Mouse (Mus musculus): ENCODE results near the gene Stradb. TPM values are rescaled to one million over a fixed set of nuclear protein-coding genes. Genes with fewer than 3 reads are reported as not detected.

The Stradb gene
- total and polyA plus RNA-seq, 2 experiments from 2014 or later, result 33.0 to 95.5 TPM

- no peak overlapping the region for H3K4me2 ChIP-seq (ENCODE audit: low read depth, low read length)
- no peak overlapping the region for H3K9ac ChIP-seq (replicated peaks; ENCODE audit: low read length)
- H3K36me3 ChIP-seq (ENCODE audit: insufficient read depth, low read length), result peaks cover 11% of the 10 kb centered on the region; the same call in 1 of the 2 replicates
- H3K4me3 ChIP-seq (ENCODE audit: low read length), result no peak overlapping the region
- no peaks in the 10 kb centered on the region for H3K9me3 ChIP-seq (ENCODE audit: low read length)
- no peak overlapping the region for H3K27ac ChIP-seq
- DNase-seq (ENCODE audit: low spot score) (no peak), ATAC-seq (no peak)
- H3K27me3 ChIP-seq (ENCODE audit: insufficient read depth, low read length), result no peaks in the 10 kb centered on the region
- no peak for TF ChIP-seq CTCF (IDR thresholded peaks at IDR 0.05; ENCODE audit: low read depth)
- no peaks in the 10 kb centered on the region; the same call in 1 of the 2 replicates for H3K4me1 ChIP-seq (ENCODE audit: insufficient read depth, low read length)
- 86% methylated on average over 9 of the region's 9 CpGs for WGBS
Observed at GRCm38 (mm10) chr1:58946718-58947117, 26.6 kb upstream of the Stradb start.

GRCm38 (mm10) chr1:58949561-58950106 lies 23.7 kb upstream of the Stradb start:
- no peaks in the 10 kb centered on the region for H3K9me3 ChIP-seq (ENCODE audit: low read length)
- no peak overlapping the region for H3K27ac ChIP-seq
- ATAC-seq (no peak), DNase-seq (ENCODE audit: low spot score) (no peak)
- H3K4me2 ChIP-seq (ENCODE audit: low read depth, low read length), result no peak overlapping the region
- 93% methylated on average over 6 of the region's 6 CpGs for WGBS
- H3K9ac ChIP-seq (replicated peaks; ENCODE audit: low read length), result no peak overlapping the region
- no peak overlapping the region for H3K4me3 ChIP-seq (ENCODE audit: low read length)
- peaks cover 10% of the 10 kb centered on the region; the same call in 1 of the 2 replicates for H3K36me3 ChIP-seq (ENCODE audit: insufficient read depth, low read length)
- TF ChIP-seq CTCF (IDR thresholded peaks at IDR 0.05; ENCODE audit: low read depth), result no peak
- H3K4me1 ChIP-seq (ENCODE audit: insufficient read depth, low read length), result no peaks in the 10 kb centered on the region; the same call in 1 of the 2 replicates
- H3K27me3 ChIP-seq (ENCODE audit: insufficient read depth, low read length), result no peaks in the 10 kb centered on the region

GRCm38 (mm10) chr1:58950899-58951648 lies 22.2 kb upstream of the Stradb start:
- Histone ChIP-seq H3K9me3 (ENCODE audit: low read length) (no peaks in the 10 kb centered on the region), H3K27ac (no peak overlapping the region), H3K4me3 (ENCODE audit: low read length) (no peak overlapping the region), H3K4me2 (ENCODE audit: low read depth, low read length) (no peak overlapping the region), H3K27me3 (ENCODE audit: insufficient read depth, low read length) (no peaks in the 10 kb centered on the region), H3K36me3 (ENCODE audit: insufficient read depth, low read length) (peaks cover under 1% of the 10 kb centered on the region; the same call in 1 of the 2 replicates), H3K4me1 (ENCODE audit: insufficient read depth, low read length) (no peaks in the 10 kb centered on the region; the same call in 1 of the 2 replicates), H3K9ac (replicated peaks; ENCODE audit: low read length) (no peak overlapping the region)
- WGBS, result 51% methylated on average over 8 of the region's 8 CpGs
- no peak for ATAC-seq
- no peak for DNase-seq (ENCODE audit: low spot score)
- no peak for TF ChIP-seq CTCF (IDR thresholded peaks at IDR 0.05; ENCODE audit: low read depth)

GRCm38 (mm10) chr1:58951841-58952240 lies 21.5 kb upstream of the Stradb start:
- no peak overlapping the region for H3K4me2 ChIP-seq (ENCODE audit: low read depth, low read length)
- no peaks in the 10 kb centered on the region for H3K36me3 ChIP-seq (ENCODE audit: insufficient read depth, low read length)
- H3K27me3 ChIP-seq (ENCODE audit: insufficient read depth, low read length), result no peaks in the 10 kb centered on the region
- H3K9ac ChIP-seq (replicated peaks; ENCODE audit: low read length), result no peak overlapping the region
- TF ChIP-seq CTCF (IDR thresholded peaks at IDR 0.05; ENCODE audit: low read depth), result no peak
- ATAC-seq, result no peak
- H3K9me3 ChIP-seq (ENCODE audit: low read length), result no peaks in the 10 kb centered on the region
- no peak overlapping the region for H3K27ac ChIP-seq
- no peak overlapping the region for H3K4me3 ChIP-seq (ENCODE audit: low read length)
- H3K4me1 ChIP-seq (ENCODE audit: insufficient read depth, low read length), result no peaks in the 10 kb centered on the region; the same call in 1 of the 2 replicates
- no peak for DNase-seq (ENCODE audit: low spot score)
- WGBS, result 78% methylated on average over 4 of the region's 4 CpGs

- Histone ChIP-seq H3K36me3 (ENCODE audit: insufficient read depth, low read length) (no peaks in the 10 kb centered on the region), H3K27ac (no peak overlapping the region), H3K9ac (replicated peaks; ENCODE audit: low read length) (no peak overlapping the region), H3K9me3 (ENCODE audit: low read length) (no peaks in the 10 kb centered on the region), H3K4me1 (ENCODE audit: insufficient read depth, low read length) (no peaks in the 10 kb centered on the region; the same call in 1 of the 2 replicates), H3K4me3 (ENCODE audit: low read length) (no peak overlapping the region), H3K4me2 (ENCODE audit: low read depth, low read length) (no peak overlapping the region), H3K27me3 (ENCODE audit: insufficient read depth, low read length) (no peaks in the 10 kb centered on the region)
- DNase-seq (ENCODE audit: low spot score) (peak; percentile 18), ATAC-seq (no peak)
- TF ChIP-seq CTCF (IDR thresholded peaks at IDR 0.05; ENCODE audit: low read depth), result no peak
- WGBS, result 80% methylated on average over 5 of the region's 5 CpGs
Observed at GRCm38 (mm10) chr1:58952526-58952925, 20.8 kb upstream of the Stradb start.

- H3K4me3 ChIP-seq (ENCODE audit: low read length), result no peak overlapping the region
- no peak for DNase-seq (ENCODE audit: low spot score)
- 70% methylated on average over 4 of the region's 4 CpGs for WGBS
- H3K27me3 ChIP-seq (ENCODE audit: insufficient read depth, low read length), result no peaks in the 10 kb centered on the region
- H3K9ac ChIP-seq (replicated peaks; ENCODE audit: low read length), result no peak overlapping the region
- H3K9me3 ChIP-seq (ENCODE audit: low read length), result no peaks in the 10 kb centered on the region
- TF ChIP-seq CTCF (IDR thresholded peaks at IDR 0.05; ENCODE audit: low read depth), result no peak
- no peak overlapping the region for H3K4me2 ChIP-seq (ENCODE audit: low read depth, low read length)
- no peaks in the 10 kb centered on the region for H3K36me3 ChIP-seq (ENCODE audit: insufficient read depth, low read length)
- no peak for ATAC-seq
- H3K4me1 ChIP-seq (ENCODE audit: insufficient read depth, low read length), result no peaks in the 10 kb centered on the region; the same call in 1 of the 2 replicates
- H3K27ac ChIP-seq, result no peak overlapping the region
Observed at GRCm38 (mm10) chr1:58952997-58953396, 20.3 kb upstream of the Stradb start.

All from hindbrain, postnatal 0 days (tissue).